Mouse (Mus musculus): ENCODE measurements around the gene Rad51b.

DNA sequence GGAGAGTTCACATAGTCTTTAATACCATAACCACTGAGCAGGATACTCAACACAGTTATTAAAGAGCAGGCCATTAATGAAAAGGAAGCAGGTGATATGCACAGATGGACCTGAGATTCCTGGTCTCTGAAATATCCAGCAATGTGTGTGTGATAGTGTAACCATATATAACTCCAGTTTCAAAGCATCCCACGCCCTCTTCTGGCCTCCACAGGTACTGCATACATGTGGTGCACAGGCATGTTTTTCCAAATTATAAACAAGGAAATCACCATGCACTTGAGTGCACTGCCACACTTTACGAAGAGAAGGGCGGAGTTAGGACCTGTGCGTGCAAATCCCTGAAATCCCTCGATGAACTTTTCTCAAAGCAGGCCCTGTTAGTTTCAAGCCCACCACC is 484.7 kb downstream of the Rad51b start:
- no peak for TF ChIP-seq CTCF (IDR thresholded peaks at IDR 0.05; ENCODE audit: low read depth, low read length)
- no peak for TF ChIP-seq POLR2A (IDR thresholded peaks at IDR 0.05; ENCODE audit: insufficient read depth, low read length)
